Mouse (Mus musculus) heart, embryonic 11.5 days (tissue): ENCODE data around the gene Ppp1r12b. TPM values are rescaled to one million over a fixed set of nuclear protein-coding genes. Genes with fewer than 3 reads are reported as not detected.

Experiments
- ATAC-seq: fragments of 200-750 bp; cut with Nextera tagmentation; replicated peaks from 2 replicates; pipeline ENCODE4 v1.8.0; 2017; ENCODE audit warnings: moderate library complexity; ENCODE audit not compliant: insufficient number of reproducible peaks, low FRiP score, low TSS enrichment
- H3K27ac ChIP-seq: fragments of 300-500 bp; sonication (generic); 2 replicates; pipeline ENCODE4 v1.5.1; 2014; ENCODE audit warnings: mild to moderate bottlenecking, low read depth, low read length
- H3K27me3 ChIP-seq: fragments of 300-500 bp; sonication (generic); 2 replicates; pipeline ENCODE4 v1.6.1; 2014; ENCODE audit warnings: mild to moderate bottlenecking, low read length, mixed read lengths; ENCODE audit not compliant: control insufficient read depth, insufficient read depth
- H3K36me3 ChIP-seq: fragments of 300-500 bp; sonication (generic); 2 replicates; pipeline ENCODE4 v1.6.1; 2014; ENCODE audit warnings: mild to moderate bottlenecking, low read length, moderate library complexity, mixed read lengths; ENCODE audit not compliant: control insufficient read depth, insufficient read depth
- H3K4me1 ChIP-seq: fragments of 300-500 bp; sonication (generic); 2 replicates; pipeline ENCODE4 v1.6.1; 2014; ENCODE audit warnings: low read length; ENCODE audit not compliant: control insufficient read depth, insufficient read depth
- H3K4me2 ChIP-seq: fragments of 300-500 bp; sonication (generic); 2 replicates; pipeline ENCODE4 v1.6.1; 2014; ENCODE audit warnings: mild to moderate bottlenecking, moderate library complexity
- H3K4me3 ChIP-seq: fragments of 300-500 bp; sonication (generic); 2 replicates; pipeline ENCODE4 v1.5.1; 2014; ENCODE audit warnings: low read depth, low read length
- H3K9ac ChIP-seq: fragments of 300-500 bp; sonication (generic); 2 replicates; pipeline ENCODE4 v1.6.1; 2014; ENCODE audit warnings: mild to moderate bottlenecking, low read depth, low read length, moderate library complexity
- H3K9me3 ChIP-seq: fragments of 300-500 bp; sonication (generic); replicated peaks from 2 replicates; pipeline ENCODE4 v1.6.1; 2016; ENCODE audit warnings: low read length; ENCODE audit not compliant: control insufficient read depth
- WGBS: fragments of 180-500 bp; shearing (Covaris S2); extraction: QIAGEN DNeasy Blood & Tissue Kit; methylation state at CpG from one replicate; pipeline ENCODE4 v1.1.7; 2014; ENCODE audit not compliant: insufficient replicate concordance; 5-methylcytosine and 5-hydroxymethylcytosine counted together
- polyA plus RNA-seq: library from polyadenylated mRNA; unstranded; fragments of >200 nt; fragmentation: Nextera tagmentation; extraction: Ambion mirVana; gene quantifications from 2 replicates; pipeline ENCODE4 v1.2.1, GENCODE M21; 2014

The Ppp1r12b gene
- polyA plus RNA-seq, 1 experiment from 2014 or later, result 26.7 TPM

- Histone ChIP-seq H3K36me3 (peaks cover 18% of the 10 kb centered on the region), H3K4me3 (no peak overlapping the region), H3K9me3 (no peaks in the 10 kb centered on the region), H3K9ac (no peak overlapping the region), H3K27me3 (no peaks in the 10 kb centered on the region), H3K4me1 (peaks cover 11% of the 10 kb centered on the region), H3K4me2 (no peak overlapping the region), H3K27ac (no peak overlapping the region)
- WGBS, result 61% methylated on average over 6 of the region's 6 CpGs
- ATAC-seq, result no peak
These were observed 184.4 kb downstream of the Ppp1r12b start for GRCm38 (mm10) chr1:134771353-134771752.

GRCm38 (mm10) chr1:134770312-134770711 is 185.4 kb downstream of the Ppp1r12b start:
- H3K4me3 ChIP-seq, result no peak overlapping the region
- no peak for ATAC-seq
- H3K36me3 ChIP-seq, result peaks cover 15% of the 10 kb centered on the region
- no peaks in the 10 kb centered on the region for H3K9me3 ChIP-seq
- H3K27me3 ChIP-seq, result no peaks in the 10 kb centered on the region
- no peak overlapping the region for H3K4me2 ChIP-seq
- peaks cover 11% of the 10 kb centered on the region for H3K4me1 ChIP-seq
- H3K27ac ChIP-seq, result no peak overlapping the region; the same call in 1 of the 2 replicates
- WGBS, result 96% methylated on average over 5 of the region's 5 CpGs
- H3K9ac ChIP-seq, result no peak overlapping the region

- H3K36me3 ChIP-seq, result peaks cover 15% of the 10 kb centered on the region
- no peak overlapping the region for H3K4me2 ChIP-seq
- H3K27me3 ChIP-seq, result no peaks in the 10 kb centered on the region
- 86% methylated on average over 4 of the region's 4 CpGs for WGBS
- ATAC-seq, result no peak
- H3K9ac ChIP-seq, result no peak overlapping the region
- no peak overlapping the region for H3K4me3 ChIP-seq
- H3K27ac ChIP-seq, result no peak overlapping the region
- no peaks in the 10 kb centered on the region for H3K9me3 ChIP-seq
- H3K4me1 ChIP-seq, result peaks cover 2% of the 10 kb centered on the region
These were observed 189.3 kb downstream of the Ppp1r12b start for GRCm38 (mm10) chr1:134766448-134766847.

- Histone ChIP-seq H3K27me3 (no peaks in the 10 kb centered on the region), H3K36me3 (peaks cover 13% of the 10 kb centered on the region), H3K27ac (no peak overlapping the region), H3K4me1 (no peaks in the 10 kb centered on the region), H3K4me2 (no peak overlapping the region), H3K9ac (no peak overlapping the region), H3K9me3 (no peaks in the 10 kb centered on the region), H3K4me3 (no peak overlapping the region)
- ATAC-seq, result no peak
- 63% methylated on average over 7 of the region's 7 CpGs for WGBS
These were observed 190.8 kb downstream of the Ppp1r12b start for GRCm38 (mm10) chr1:134764831-134765458.

GRCm38 (mm10) chr1:134763776-134764438 is 191.8 kb downstream of the Ppp1r12b start:
- H3K27ac ChIP-seq, result no peak overlapping the region

GRCm38 (mm10) chr1:134763250-134763649 is 192.5 kb downstream of the Ppp1r12b start:
- H3K36me3 ChIP-seq, result peaks cover 9% of the 10 kb centered on the region
- whole genome bisulfite sequencing, result 96% methylated on average over 4 of the region's 4 CpGs

More at GRCm38 (mm10) chr1:134763776-134764438, 191.8 kb downstream of the Ppp1r12b start:
- WGBS, result 82% methylated on average over 11 of the region's 11 CpGs
- H3K27me3 ChIP-seq, result no peaks in the 10 kb centered on the region
- H3K9me3 ChIP-seq, result no peaks in the 10 kb centered on the region
- no peak overlapping the region for H3K9ac ChIP-seq
- no peak overlapping the region for H3K4me3 ChIP-seq
- no peak for ATAC-seq
- H3K4me2 ChIP-seq, result no peak overlapping the region
- H3K36me3 ChIP-seq, result peaks cover 13% of the 10 kb centered on the region
- H3K4me1 ChIP-seq, result no peaks in the 10 kb centered on the region

GRCm38 (mm10) chr1:134761534-134761933 is 194.2 kb downstream of the Ppp1r12b start:
- no peaks in the 10 kb centered on the region for H3K9me3 ChIP-seq
- WGBS, result 76% methylated on average over 7 of the region's 7 CpGs
- no peak overlapping the region for H3K27ac ChIP-seq
- peaks cover 2% of the 10 kb centered on the region; the same call in 1 of the 2 replicates for H3K36me3 ChIP-seq
- H3K4me3 ChIP-seq, result no peak overlapping the region
- H3K4me2 ChIP-seq, result no peak overlapping the region
- ATAC-seq, result no peak
- H3K4me1 ChIP-seq, result no peaks in the 10 kb centered on the region
- H3K9ac ChIP-seq, result no peak overlapping the region
- H3K27me3 ChIP-seq, result no peaks in the 10 kb centered on the region

More at GRCm38 (mm10) chr1:134763250-134763649, 192.5 kb downstream of the Ppp1r12b start:
- H3K9ac ChIP-seq, result no peak overlapping the region
- H3K9me3 ChIP-seq, result no peaks in the 10 kb centered on the region
- no peak overlapping the region for H3K27ac ChIP-seq
- H3K27me3 ChIP-seq, result no peaks in the 10 kb centered on the region
- no peaks in the 10 kb centered on the region for H3K4me1 ChIP-seq
- no peak for ATAC-seq
- H3K4me3 ChIP-seq, result no peak overlapping the region
- H3K4me2 ChIP-seq, result no peak overlapping the region

- Histone ChIP-seq H3K4me3 (no peak overlapping the region), H3K27me3 (no peaks in the 10 kb centered on the region), H3K9me3 (no peaks in the 10 kb centered on the region), H3K36me3 (peaks cover 2% of the 10 kb centered on the region; the same call in 1 of the 2 replicates), H3K9ac (0 out of 2 replicates have a peak overlapping the region, but pooled peaks have one; percentile 6), H3K4me1 (0 out of 2 replicates have a peak, but pooled peaks cover under 1% of the 10 kb centered on the region), H3K27ac (no peak overlapping the region), H3K4me2 (no peak overlapping the region)
- ATAC-seq, result no peak
- 80% methylated on average over 5 of the region's 5 CpGs for WGBS
These were observed 195.1 kb downstream of the Ppp1r12b start for GRCm38 (mm10) chr1:134760642-134761041.
